Mouse (Mus musculus) layer of hippocampus, adult 9-11 months (tissue): ENCODE measurements at regions not wholly inside any gene's neighbourhood (a gene's known extent, or its start where the extent isn't known, plus 50 kb on each side); places are given as distances from the start of the nearest gene placed in this dataset.
"Not testable (repeated sequence)": the region's sequence is repeated elsewhere in the genome, so short reads cannot be mapped to it uniquely, and the experiment has no call there.

Experiments
- DNase-seq: peaks from one replicate; pipeline ENCODE4 v3.0.0; 2022

- DNase-seq: no peak
Observed at GRCm38 (mm10) chr13:45130516-45131249, 52.2 kb downstream of the Gm9817 start.

- DNase-seq: no peak
Observed at GRCm38 (mm10) chr13:45140616-45141015, 62.1 kb downstream of the Gm9817 start.

GRCm38 (mm10) chr13:45145129-45145528, 66.6 kb downstream of the Gm9817 start:
- DNase-seq: no peak

- DNase-seq: peak; percentile 21
Observed at GRCm38 (mm10) chr13:45156223-45156622, 77.7 kb downstream of the Gm9817 start.

- no peak for DNase-seq
Observed at GRCm38 (mm10) chr13:45156982-45157381, 78.5 kb downstream of the Gm9817 start.

GRCm38 (mm10) chr13:45160281-45160680, 81.8 kb downstream of the Gm9817 start:
- peak; percentile 35 for DNase-seq

GRCm38 (mm10) chr13:45164001-45164778, 85.7 kb downstream of the Gm9817 start:
- DNase-seq: no peak

- no peak for DNase-seq
Observed at GRCm38 (mm10) chr13:45165159-45165558, 86.7 kb downstream of the Gm9817 start.

- DNase-seq: no peak
Observed at GRCm38 (mm10) chr13:45169716-45170115, 91.2 kb downstream of the Gm9817 start.

GRCm38 (mm10) chr13:45173139-45173538, 94.6 kb downstream of the Gm9817 start:
- DNase-seq: no peak

GRCm38 (mm10) chr13:45175711-45176205, 97.3 kb downstream of the Gm9817 start:
- not testable (repeated sequence) for DNase-seq

GRCm38 (mm10) chr13:45181529-45182230, 103.2 kb downstream of the Gm9817 start:
- DNase-seq: no peak

- DNase-seq: no peak
Observed at GRCm38 (mm10) chr13:45189389-45189788, 110.9 kb downstream of the Gm9817 start.

- no peak for DNase-seq
Observed at GRCm38 (mm10) chr13:45190151-45190550, 111.7 kb downstream of the Gm9817 start.

GRCm38 (mm10) chr13:45192079-45192478, 113.6 kb downstream of the Gm9817 start:
- peak; percentile 9 for DNase-seq

- no peak for DNase-seq
Observed at GRCm38 (mm10) chr13:45195562-45195961, 117.1 kb downstream of the Gm9817 start.

- no peak for DNase-seq
Observed at GRCm38 (mm10) chr13:45196363-45196762, 117.9 kb downstream of the Gm9817 start.

GRCm38 (mm10) chr13:45200511-45201120, 122.1 kb downstream of the Gm9817 start:
- DNase-seq: peak; percentile 25

GRCm38 (mm10) chr13:45204856-45205255, 126.4 kb downstream of the Gm9817 start:
- DNase-seq: peak; percentile 17

- DNase-seq: no peak
Observed at GRCm38 (mm10) chr13:45208540-45209197, 130.2 kb downstream of the Gm9817 start.

- DNase-seq: no peak
Observed at GRCm38 (mm10) chr13:45211241-45211640, 132.7 kb downstream of the Gm9817 start.

- no peak for DNase-seq
Observed at GRCm38 (mm10) chr13:45213116-45213834, 134.8 kb downstream of the Gm9817 start.
